Mouse (Mus musculus): ENCODE results near the gene Nr1d1. TPM values are rescaled to one million over a fixed set of nuclear protein-coding genes. Genes with fewer than 3 reads are reported as not detected.
A peak's percentile ranks its signal among the peaks of the same experiment; 100 is the strongest.

Gene Nr1d1
- total and polyA plus RNA-seq, 3 experiments, result 0.17 to 1.4 (median 0.25) TPM

DNA sequence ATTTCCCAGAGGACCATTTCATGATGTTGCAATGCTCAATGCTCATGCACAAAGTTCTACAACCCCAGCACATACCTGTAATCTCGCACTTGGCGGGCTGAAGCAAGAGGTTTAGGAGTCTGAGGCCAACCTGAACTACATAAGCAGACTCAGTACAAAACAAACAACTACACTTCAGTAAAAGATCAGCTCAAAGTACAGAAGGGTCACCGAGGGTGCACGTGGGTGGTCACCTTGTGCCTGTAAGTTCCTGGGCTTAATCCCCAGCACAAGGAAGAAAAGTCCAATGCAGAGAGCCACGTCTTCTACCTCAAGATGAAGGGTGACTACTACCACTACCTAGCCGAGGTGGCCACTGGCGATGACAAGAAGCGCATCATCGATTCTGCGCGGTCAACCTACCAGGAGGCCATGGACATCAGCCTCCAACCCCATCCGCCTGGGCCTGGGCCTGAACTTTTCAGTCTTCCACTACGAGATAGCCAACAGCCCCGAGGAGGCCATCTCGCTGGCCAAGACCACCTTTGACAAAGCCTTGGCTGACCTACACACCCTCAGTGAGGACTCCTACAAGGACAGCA is 49.1 kb downstream of the Nr1d1 start:
- Histone ChIP-seq H3K4me2 (ENCODE audit: insufficient read depth, low read depth, poor library complexity, severe bottlenecking) (no peak overlapping the region), H3K4me1 (ENCODE audit: control insufficient read depth in 1 of 2, insufficient read depth in 2 of 2) (peaks cover 0 to 17% of the 10 kb centered on the region in 2 experiments; a peak in 2 of 4 replicates), H3K79me2 (replicated peaks; ENCODE audit: control insufficient read depth, extremely low read depth, insufficient read depth, poor library complexity, severe bottlenecking) (peaks cover 12% of the 10 kb centered on the region), H3K36me3 (replicated peaks in 1 of 2; ENCODE audit: control insufficient read depth in 1 of 2, insufficient read depth in 1 of 2, low read length in 1 of 2) (peaks cover 28 to 67% of the 10 kb centered on the region in 2 experiments), H3K27ac (ENCODE audit: insufficient read depth, low read depth) (no peak overlapping the region), H3K27me3 (replicated peaks) (no peaks in the 10 kb centered on the region), H3K4me3 (replicated peaks in 1 of 3; ENCODE audit: low read depth in 2 of 3, low read length in 2 of 3, poor library complexity in 1 of 3) (no peak overlapping the region), H3K9ac (ENCODE audit: insufficient read depth, low read depth) (no peak overlapping the region), H3K9me3 (replicated peaks; ENCODE audit: low read length) (no peaks in the 10 kb centered on the region)
- no peak for TF ChIP-seq KAT2A (IDR thresholded peaks at IDR 0.05; ENCODE audit: insufficient replicate concordance, low read length)
- in situ Hi-C loops (cut with MboI; ENCODE audit: low pct_ligation_motif_present, low pct_unique_long_range_greater_than_20kb, low sequenced_read_pairs) (loop anchor here (10.0 kb wide), 1 partner anchor 59 kb away; no protein-coding TSS in a partner anchor), dilution Hi-C loops (cut with MboI; ENCODE audit: extremely low pct_ligation_motif_present, extremely low pct_unique_long_range_greater_than_20kb, low sequenced_read_pairs) (no loop called here)
- no peak for DNase-seq (ENCODE audit: extremely low read depth)

DNA sequence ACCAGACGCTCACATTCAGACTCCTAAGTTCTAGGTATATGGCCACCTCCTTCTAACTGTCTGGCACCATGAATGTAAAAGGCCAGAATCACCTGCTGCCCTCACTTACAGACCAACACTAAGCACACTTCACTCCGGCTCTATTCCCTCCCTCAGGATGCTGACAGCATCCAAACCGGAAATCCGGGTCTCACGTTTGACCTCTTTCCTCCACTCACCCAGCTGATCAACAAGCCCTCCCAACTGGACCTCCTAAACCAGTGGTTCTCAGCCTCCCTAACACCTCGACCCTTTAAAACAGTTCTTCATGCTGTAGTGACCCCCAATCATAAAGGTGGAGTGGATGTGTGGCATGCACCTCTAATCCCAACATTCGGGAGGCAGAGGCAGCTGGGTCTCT is 52.0 kb downstream of the Nr1d1 start:
- H3K79me2 ChIP-seq (replicated peaks; ENCODE audit: control insufficient read depth, extremely low read depth, insufficient read depth, poor library complexity, severe bottlenecking), result peaks cover 4% of the 10 kb centered on the region; the same call in 1 of the 2 replicates
- no peak overlapping the region for H3K4me3 ChIP-seq (replicated peaks in 1 of 3; ENCODE audit: low read depth in 2 of 3, low read length in 2 of 3, poor library complexity in 1 of 3)
- peaks cover 42 to 90% of the 10 kb centered on the region in 2 experiments for H3K36me3 ChIP-seq (replicated peaks in 1 of 2; ENCODE audit: control insufficient read depth in 1 of 2, insufficient read depth in 1 of 2, low read length in 1 of 2)
- H3K4me1 ChIP-seq (ENCODE audit: control insufficient read depth in 1 of 2, insufficient read depth in 2 of 2), result peaks cover 0 to 9% of the 10 kb centered on the region in 2 experiments; a peak in 1 of 4 replicates
- no peak for TF ChIP-seq RCOR1 (conservative IDR thresholded peaks at IDR 0.05; ENCODE audit: low read depth, low read length)
- TF ChIP-seq POLR2AphosphoS2 (IDR thresholded peaks at IDR 0.05; ENCODE audit: low read depth, low read length), result no peak
- no peaks in the 10 kb centered on the region for H3K27me3 ChIP-seq (replicated peaks)
- no peak for DNase-seq (ENCODE audit: extremely low read depth)
- H3K9me3 ChIP-seq (replicated peaks; ENCODE audit: low read length), result no peaks in the 10 kb centered on the region
- in situ Hi-C loops (cut with MboI; ENCODE audit: low pct_ligation_motif_present, low pct_unique_long_range_greater_than_20kb, low sequenced_read_pairs) (loop anchor here (10.0 kb wide), 1 partner anchor 62 kb away; no protein-coding TSS in a partner anchor), dilution Hi-C loops (cut with MboI; ENCODE audit: extremely low pct_ligation_motif_present, extremely low pct_unique_long_range_greater_than_20kb, low sequenced_read_pairs) (no loop called here)
- H3K9ac ChIP-seq (ENCODE audit: insufficient read depth, low read depth), result no peak overlapping the region
- no peak overlapping the region for H3K27ac ChIP-seq (ENCODE audit: insufficient read depth, low read depth)
- no peak overlapping the region for H3K4me2 ChIP-seq (ENCODE audit: insufficient read depth, low read depth, poor library complexity, severe bottlenecking)

GRCm38 (mm10) chr11:98721458-98722226 is 53.5 kb downstream of the Nr1d1 start:
- Histone ChIP-seq H3K9ac (ENCODE audit: insufficient read depth, low read depth) (no peak overlapping the region), H3K9me3 (replicated peaks; ENCODE audit: low read length) (no peaks in the 10 kb centered on the region), H3K27ac (ENCODE audit: insufficient read depth, low read depth) (no peak overlapping the region), H3K4me1 (ENCODE audit: control insufficient read depth in 1 of 2, insufficient read depth in 2 of 2) (peaks cover 0 to 4% of the 10 kb centered on the region in 2 experiments; a peak in 1 of 4 replicates), H3K36me3 (replicated peaks in 1 of 2; ENCODE audit: control insufficient read depth in 1 of 2, insufficient read depth in 1 of 2, low read length in 1 of 2) (peaks cover 43 to 91% of the 10 kb centered on the region in 2 experiments), H3K27me3 (replicated peaks) (no peaks in the 10 kb centered on the region), H3K79me2 (replicated peaks; ENCODE audit: control insufficient read depth, extremely low read depth, insufficient read depth, poor library complexity, severe bottlenecking) (no peaks in the 10 kb centered on the region), H3K4me2 (ENCODE audit: insufficient read depth, low read depth, poor library complexity, severe bottlenecking) (no peak overlapping the region), H3K4me3 (replicated peaks in 1 of 3; ENCODE audit: low read depth in 2 of 3, low read length in 2 of 3, poor library complexity in 1 of 3) (no peak overlapping the region)
- DNase-seq (ENCODE audit: extremely low read depth), result no peak
- in situ Hi-C loops (cut with MboI; ENCODE audit: low pct_ligation_motif_present, low pct_unique_long_range_greater_than_20kb, low sequenced_read_pairs) (loop anchor here (10.0 kb wide), 1 partner anchor 63 kb away; no protein-coding TSS in a partner anchor), dilution Hi-C loops (cut with MboI; ENCODE audit: extremely low pct_ligation_motif_present, extremely low pct_unique_long_range_greater_than_20kb, low sequenced_read_pairs) (no loop called here)
- TF ChIP-seq TCF12 (IDR thresholded peaks at IDR 0.05; ENCODE audit: low read depth, low read length), result no peak
- TF ChIP-seq NRF1 (IDR thresholded peaks at IDR 0.05; ENCODE audit: low read depth, low read length), result no peak
- TF ChIP-seq HCFC1 (IDR thresholded peaks at IDR 0.05; ENCODE audit: low read depth, low read length), result no peak
- 0 out of 2 replicates have a peak, but pooled peaks have one; percentile 10 for TF ChIP-seq SMC3 (IDR thresholded peaks at IDR 0.05; ENCODE audit: low read depth, low read length)
- TF ChIP-seq MAFK (IDR thresholded peaks at IDR 0.05; ENCODE audit: insufficient replicate concordance, low read length), result no peak
- TF ChIP-seq PAX5 (IDR thresholded peaks at IDR 0.05; ENCODE audit: low read length), result no peak
- no peak for TF ChIP-seq SIN3A (IDR thresholded peaks at IDR 0.05; ENCODE audit: low read length)
- no peak for TF ChIP-seq UBTF (IDR thresholded peaks at IDR 0.05; ENCODE audit: low read depth, low read length)
- TF ChIP-seq RCOR1 (conservative IDR thresholded peaks at IDR 0.05; ENCODE audit: low read depth, low read length), result no peak
- TF ChIP-seq MEF2A (IDR thresholded peaks at IDR 0.05; ENCODE audit: borderline replicate concordance, low read depth, low read length), result no peak
- TF ChIP-seq JUN (IDR thresholded peaks at IDR 0.05; ENCODE audit: insufficient read depth, low read depth, low read length), result no peak
- TF ChIP-seq CTCF (conservative IDR thresholded peaks at IDR 0.05 in 1 of 2, IDR thresholded peaks at IDR 0.05 in 1 of 2; ENCODE audit: low read depth in 2 of 2, low read length in 2 of 2), result peak in 1 of 2 experiments; percentile 38; a peak in 1 of 4 replicates
